Mouse (Mus musculus) hindbrain, embryonic 15.5 days (tissue): ENCODE measurements around the gene Trim2. TPM values are rescaled to one million over a fixed set of nuclear protein-coding genes. Genes with fewer than 3 reads are reported as not detected.

Experiments
- ATAC-seq: fragments of 200-750 bp; cut with Nextera tagmentation; 2 replicates; pipeline ENCODE4 v1.8.0; 2017; ENCODE audit warnings: low read depth, moderate number of reproducible peaks, moderate TSS enrichment; ENCODE audit not compliant: low FRiP score
- H3K27ac ChIP-seq: fragments of 300-500 bp; sonication (generic); replicated peaks from 2 replicates; pipeline ENCODE4 v1.5.1; 2015; ENCODE audit warnings: mild to moderate bottlenecking, inconsistent platforms
- H3K27me3 ChIP-seq: fragments of 300-500 bp; sonication (generic); 2 replicates; pipeline ENCODE4 v1.6.1; 2015; ENCODE audit warnings: control low read depth, inconsistent platforms
- H3K36me3 ChIP-seq: fragments of 300-500 bp; sonication (generic); 2 replicates; pipeline ENCODE4 v1.6.1; 2015; ENCODE audit warnings: control low read depth, inconsistent platforms
- H3K4me1 ChIP-seq: fragments of 300-500 bp; sonication (generic); replicated peaks from 2 replicates; pipeline ENCODE4 v1.6.1; 2015; ENCODE audit warnings: control low read depth, inconsistent platforms
- H3K4me2 ChIP-seq: fragments of 300-500 bp; sonication (generic); 2 replicates; pipeline ENCODE4 v1.6.1; 2015; ENCODE audit warnings: moderate library complexity, mild to moderate bottlenecking, inconsistent platforms
- H3K4me3 ChIP-seq: fragments of 300-500 bp; sonication (generic); 2 replicates; pipeline ENCODE4 v1.5.1; 2015; ENCODE audit warnings: mild to moderate bottlenecking, inconsistent platforms
- H3K9ac ChIP-seq: fragments of 300-500 bp; sonication (generic); 2 replicates; pipeline ENCODE4 v1.6.1; 2015; ENCODE audit warnings: inconsistent platforms
- H3K9me3 ChIP-seq: fragments of 300-500 bp; sonication (generic); 2 replicates; pipeline ENCODE4 v1.6.1; 2016; ENCODE audit warnings: control low read depth, inconsistent platforms
- WGBS: fragments of 180-500 bp; shearing (Covaris S2); methylation state at CpG from one replicate; pipeline ENCODE4 v1.1.7; 2015; 5-methylcytosine and 5-hydroxymethylcytosine counted together
- polyA plus RNA-seq: library from polyadenylated mRNA; unstranded; fragments of >200 nt; fragmentation: Nextera tagmentation; extraction: Ambion mirVana; gene quantifications from 2 replicates; pipeline ENCODE4 v1.2.1, GENCODE M21; 2015

Gene Trim2
- polyA plus RNA-seq, 1 experiment from 2014 or later: 139 TPM

- ATAC-seq: no peak
- H3K9me3 ChIP-seq: no peaks in the 10 kb centered on the region
- H3K36me3 ChIP-seq: peaks cover 66% of the 10 kb centered on the region
- H3K4me3 ChIP-seq: no peak overlapping the region
- no peaks in the 10 kb centered on the region for H3K27me3 ChIP-seq
- WGBS: 93% methylated on average over 5 of the region's 5 CpGs
- no peak overlapping the region for H3K27ac ChIP-seq
- no peaks in the 10 kb centered on the region for H3K4me1 ChIP-seq
- no peak overlapping the region for H3K9ac ChIP-seq
- no peak overlapping the region for H3K4me2 ChIP-seq
Measured at GRCm38 (mm10) chr3:84166073-84166472, 140.6 kb downstream of the Trim2 start.

GRCm38 (mm10) chr3:84165391-84165790, 141.3 kb downstream of the Trim2 start:
- Histone ChIP-seq H3K4me3 (no peak overlapping the region), H3K36me3 (peaks cover 66% of the 10 kb centered on the region), H3K9ac (no peak overlapping the region), H3K4me1 (no peaks in the 10 kb centered on the region), H3K9me3 (no peaks in the 10 kb centered on the region), H3K27me3 (no peaks in the 10 kb centered on the region), H3K4me2 (no peak overlapping the region), H3K27ac (no peak overlapping the region)
- no peak for ATAC-seq
- WGBS: 100% methylated on average over 3 of the region's 3 CpGs

GRCm38 (mm10) chr3:84157559-84158350, 148.9 kb downstream of the Trim2 start:
- H3K9ac ChIP-seq: no peak overlapping the region
- no peak overlapping the region for H3K4me3 ChIP-seq
- no peak overlapping the region for H3K4me2 ChIP-seq
- H3K36me3 ChIP-seq: peaks cover 30% of the 10 kb centered on the region
- H3K9me3 ChIP-seq: no peaks in the 10 kb centered on the region
- no peak for ATAC-seq
- WGBS: 87% methylated on average over 4 of the region's 4 CpGs
- H3K4me1 ChIP-seq: peaks cover 12% of the 10 kb centered on the region
- H3K27me3 ChIP-seq: no peaks in the 10 kb centered on the region
- H3K27ac ChIP-seq: no peak overlapping the region

GRCm38 (mm10) chr3:84157011-84157410, 149.7 kb downstream of the Trim2 start:
- H3K4me3 ChIP-seq: no peak overlapping the region
- H3K9ac ChIP-seq: no peak overlapping the region
- peaks cover 12% of the 10 kb centered on the region for H3K4me1 ChIP-seq
- 50% methylated on average over 4 of the region's 4 CpGs for WGBS
- H3K27me3 ChIP-seq: no peaks in the 10 kb centered on the region
- H3K9me3 ChIP-seq: no peaks in the 10 kb centered on the region
- H3K4me2 ChIP-seq: no peak overlapping the region
- H3K27ac ChIP-seq: no peak overlapping the region
- peaks cover 30% of the 10 kb centered on the region for H3K36me3 ChIP-seq
- ATAC-seq: no peak

- Histone ChIP-seq H3K9ac (no peak overlapping the region), H3K4me2 (peak overlapping the region; percentile 89), H3K36me3 (peaks cover 24% of the 10 kb centered on the region), H3K27ac (no peak overlapping the region), H3K9me3 (no peaks in the 10 kb centered on the region), H3K4me1 (peaks cover 12% of the 10 kb centered on the region), H3K4me3 (peak overlapping the region; percentile 48), H3K27me3 (no peaks in the 10 kb centered on the region)
- 53% methylated on average over 6 of the region's 6 CpGs for WGBS
- ATAC-seq: no peak
Measured at GRCm38 (mm10) chr3:84156105-84156504, 150.6 kb downstream of the Trim2 start.

GRCm38 (mm10) chr3:84155558-84156006, 151.1 kb downstream of the Trim2 start, which contains the start of gene Mnd1:
Gene Mnd1 (minus strand): TSS chr3:84155786.
- ATAC-seq: peak; percentile 96
- Histone ChIP-seq H3K9me3 (no peaks in the 10 kb centered on the region), H3K9ac (peak within 1 kb of the TSS; percentile 50), H3K4me3 (peak within 1 kb of the TSS; percentile 48), H3K27ac (no peak within 1 kb of the TSS), H3K27me3 (no peaks in the 10 kb centered on the region), H3K4me2 (peak within 1 kb of the TSS; percentile 89), H3K36me3 (peaks cover 21% of the 10 kb centered on the region), H3K4me1 (peaks cover 12% of the 10 kb centered on the region)
- WGBS: 0% methylated on average over 29 of the region's 29 CpGs

- peak overlapping the region; percentile 48 for H3K4me3 ChIP-seq
- H3K36me3 ChIP-seq: peaks cover 17% of the 10 kb centered on the region
- H3K9ac ChIP-seq: peak overlapping the region; percentile 50
- no peaks in the 10 kb centered on the region for H3K9me3 ChIP-seq
- under 1% methylated on average over 27 of the region's 27 CpGs for whole genome bisulfite sequencing
- ATAC-seq: peak; percentile 55; the same call in 1 of the 2 replicates
- H3K27me3 ChIP-seq: no peaks in the 10 kb centered on the region
- H3K27ac ChIP-seq: no peak overlapping the region
- H3K4me2 ChIP-seq: peak overlapping the region; percentile 89
- H3K4me1 ChIP-seq: peaks cover 12% of the 10 kb centered on the region
Measured at GRCm38 (mm10) chr3:84155146-84155545, 151.5 kb downstream of the Trim2 start.

GRCm38 (mm10) chr3:84154721-84155141, 151.9 kb downstream of the Trim2 start:
- ATAC-seq: no peak

GRCm38 (mm10) chr3:84149831-84150230, 156.8 kb downstream of the Trim2 start:
- H3K4me1 ChIP-seq: no peaks in the 10 kb centered on the region
- H3K4me3 ChIP-seq: no peak overlapping the region
- H3K27me3 ChIP-seq: no peaks in the 10 kb centered on the region
- no peak overlapping the region for H3K9ac ChIP-seq
- no peaks in the 10 kb centered on the region for H3K9me3 ChIP-seq
- ATAC-seq: no peak
- H3K4me2 ChIP-seq: no peak overlapping the region
- H3K27ac ChIP-seq: no peak overlapping the region
- no peaks in the 10 kb centered on the region for H3K36me3 ChIP-seq
- WGBS: 94% methylated on average over 3 of the region's 3 CpGs

More at GRCm38 (mm10) chr3:84154721-84155141, 151.9 kb downstream of the Trim2 start:
- 16% methylated on average over 12 of the region's 12 CpGs for WGBS
- H3K36me3 ChIP-seq: peaks cover 13% of the 10 kb centered on the region
- no peak overlapping the region for H3K27ac ChIP-seq
- no peak overlapping the region for H3K9ac ChIP-seq
- H3K4me2 ChIP-seq: peak overlapping the region; percentile 89
- no peak overlapping the region for H3K4me3 ChIP-seq
- H3K4me1 ChIP-seq: peaks cover 12% of the 10 kb centered on the region
- H3K27me3 ChIP-seq: no peaks in the 10 kb centered on the region
- H3K9me3 ChIP-seq: no peaks in the 10 kb centered on the region

GRCm38 (mm10) chr3:84140947-84141346, 165.7 kb downstream of the Trim2 start:
- Histone ChIP-seq H3K9ac (no peak overlapping the region), H3K9me3 (no peaks in the 10 kb centered on the region), H3K4me1 (no peaks in the 10 kb centered on the region), H3K36me3 (no peaks in the 10 kb centered on the region), H3K4me3 (no peak overlapping the region), H3K4me2 (no peak overlapping the region), H3K27ac (no peak overlapping the region), H3K27me3 (no peaks in the 10 kb centered on the region)
- no peak for ATAC-seq
- 87% methylated on average over 7 of the region's 7 CpGs for WGBS

- no peaks in the 10 kb centered on the region for H3K36me3 ChIP-seq
- 92% methylated on average over 7 of the region's 7 CpGs for WGBS
- H3K9me3 ChIP-seq: no peaks in the 10 kb centered on the region
- H3K4me3 ChIP-seq: no peak overlapping the region
- no peak overlapping the region for H3K27ac ChIP-seq
- no peaks in the 10 kb centered on the region for H3K4me1 ChIP-seq
- H3K27me3 ChIP-seq: no peaks in the 10 kb centered on the region
- no peak for ATAC-seq
- H3K9ac ChIP-seq: no peak overlapping the region
- no peak overlapping the region for H3K4me2 ChIP-seq
Measured at GRCm38 (mm10) chr3:84136509-84136908, 170.2 kb downstream of the Trim2 start.

GRCm38 (mm10) chr3:84135933-84136332, 170.7 kb downstream of the Trim2 start:
- Histone ChIP-seq H3K27me3 (no peaks in the 10 kb centered on the region), H3K27ac (no peak overlapping the region), H3K9me3 (no peaks in the 10 kb centered on the region), H3K36me3 (no peaks in the 10 kb centered on the region), H3K9ac (no peak overlapping the region), H3K4me2 (no peak overlapping the region), H3K4me1 (no peaks in the 10 kb centered on the region), H3K4me3 (no peak overlapping the region)
- 69% methylated on average over 6 of the region's 6 CpGs for WGBS
- no peak for ATAC-seq
